Mouse (Mus musculus) hindbrain, embryonic 11.5 days (tissue): Measurements from ENCODE around the gene Olfr1425. TPM values are rescaled to one million over a fixed set of nuclear protein-coding genes. Genes with fewer than 3 reads are reported as not detected.
"Not testable (repeated sequence)": the region's sequence is repeated elsewhere in the genome, so short reads cannot be mapped to it uniquely, and the experiment has no call there.

Experiments used
- ATAC-seq: fragments of 200-750 bp; cut with Nextera tagmentation; 2 replicates; pipeline ENCODE4 v1.8.0; 2017; ENCODE audit warnings: mild to moderate bottlenecking, moderate TSS enrichment, moderate library complexity; ENCODE audit not compliant: low FRiP score
- DNase-seq: peaks from one replicate; pipeline ENCODE4 v3.0.0-alpha.2; 2015; ENCODE audit warnings: low spot score
- H3K27ac ChIP-seq: fragments of 300-500 bp; sonication (generic); 2 replicates; pipeline ENCODE4 v1.5.1; 2014; ENCODE audit warnings: mild to moderate bottlenecking, low read depth, low read length
- H3K27me3 ChIP-seq: fragments of 300-500 bp; sonication (generic); 2 replicates; pipeline ENCODE4 v1.6.1; 2014; ENCODE audit warnings: mild to moderate bottlenecking, low read length, moderate library complexity, mixed read lengths; ENCODE audit not compliant: control insufficient read depth, insufficient read depth
- H3K36me3 ChIP-seq: fragments of 300-500 bp; sonication (generic); 2 replicates; pipeline ENCODE4 v1.6.1; 2014; ENCODE audit warnings: mild to moderate bottlenecking, low read length, moderate library complexity, mixed read lengths; ENCODE audit not compliant: control insufficient read depth, insufficient read depth
- H3K4me1 ChIP-seq: fragments of 300-500 bp; sonication (generic); replicated peaks from 2 replicates; pipeline ENCODE4 v1.6.1; 2014; ENCODE audit warnings: low read length, mixed read lengths; ENCODE audit not compliant: control insufficient read depth, insufficient read depth
- H3K4me2 ChIP-seq: fragments of 300-500 bp; sonication (generic); replicated peaks from 2 replicates; pipeline ENCODE4 v1.6.1; 2014; ENCODE audit warnings: mild to moderate bottlenecking, low read depth, low read length
- H3K4me3 ChIP-seq: fragments of 300-500 bp; sonication (generic); 2 replicates; pipeline ENCODE4 v1.5.1; 2014; ENCODE audit warnings: low read depth, low read length
- H3K9ac ChIP-seq: fragments of 300-500 bp; sonication (generic); 2 replicates; pipeline ENCODE4 v1.6.1; 2014; ENCODE audit warnings: low read depth, low read length
- H3K9me3 ChIP-seq: fragments of 300-500 bp; sonication (generic); 2 replicates; pipeline ENCODE4 v1.6.1; 2016; ENCODE audit warnings: low read length; ENCODE audit not compliant: control insufficient read depth
- WGBS: fragments of 180-500 bp; shearing (Covaris S2); extraction: QIAGEN DNeasy Blood & Tissue Kit; methylation state at CpG from one replicate; pipeline ENCODE4 v1.1.7; 2014; 5-methylcytosine and 5-hydroxymethylcytosine counted together
- polyA plus RNA-seq: library from polyadenylated mRNA; unstranded; fragments of >200 nt; fragmentation: Nextera tagmentation; extraction: Ambion mirVana; gene quantifications from 2 replicates; pipeline ENCODE4 v1.2.1, GENCODE M21; 2014

Gene Olfr1425
- not detected in 2 replicates for polyA plus RNA-seq

DNA sequence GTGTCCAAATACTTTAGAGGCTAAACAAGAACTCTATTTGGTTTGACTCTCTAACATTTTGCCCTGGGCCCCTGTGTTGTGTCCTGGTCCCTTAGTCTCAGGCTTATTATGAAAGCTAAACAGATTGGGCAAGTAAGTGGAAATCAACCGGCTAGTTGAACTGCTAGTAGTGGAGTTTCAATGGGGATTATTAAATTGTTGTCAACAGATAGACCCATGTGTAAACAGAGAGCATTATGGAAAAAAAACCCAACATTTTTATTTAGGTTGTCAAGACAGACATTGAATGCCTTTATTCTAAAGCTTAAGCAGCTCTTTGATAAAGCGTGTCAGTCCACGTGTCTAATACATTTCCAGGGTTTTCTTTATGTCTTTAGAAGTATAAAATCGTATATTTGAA, at the start of gene Olfr1425:
TSS of gene Olfr1425 (minus strand) at position 101 of the 400 bp plus-strand sequence.
- WGBS = 85% methylated on average over 4 of the region's 4 CpGs
- H3K27me3 ChIP-seq, H3K4me1 ChIP-seq, H3K9ac ChIP-seq, H3K4me3 ChIP-seq, ATAC-seq, H3K4me2 ChIP-seq, H3K9me3 ChIP-seq, DNase-seq, H3K27ac ChIP-seq, H3K36me3 ChIP-seq: not testable (repeated sequence)

DNA sequence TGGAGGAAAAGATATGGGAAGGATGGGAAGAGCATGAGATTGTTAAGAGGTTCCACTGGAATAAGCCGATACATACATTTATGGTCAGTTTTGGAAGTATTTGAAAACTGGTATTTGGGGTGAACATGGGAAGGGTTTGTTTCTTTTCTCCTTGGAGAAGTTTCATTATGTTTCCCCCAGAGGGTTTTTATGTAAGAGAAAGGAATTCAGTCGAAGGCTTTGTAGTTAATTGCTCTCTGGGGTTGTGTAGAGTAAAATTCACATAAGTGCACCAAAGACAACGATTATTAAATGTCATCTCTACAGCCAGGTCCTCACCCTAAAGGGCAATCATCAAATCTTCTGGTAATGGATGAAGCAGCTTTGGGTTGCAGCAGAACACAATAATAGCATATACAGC, 45.6 kb upstream of the Olfr1425 start, which contains the start of gene Olfr76:
TSS of gene Olfr76 (minus strand) at position 101 of the 400 bp plus-strand sequence.
- no peaks in the 10 kb centered on the region for H3K27me3 ChIP-seq
- WGBS = 84% methylated on average over 3 of the region's 3 CpGs
- no peaks in the 10 kb centered on the region for H3K9me3 ChIP-seq
- DNase-seq (no peak), ATAC-seq (no peak)
- H3K4me3 ChIP-seq = no peak within 1 kb of the TSS
- H3K9ac ChIP-seq = no peak within 1 kb of the TSS
- no peak within 1 kb of the TSS for H3K4me2 ChIP-seq
- no peak within 1 kb of the TSS for H3K27ac ChIP-seq
- no peaks in the 10 kb centered on the region for H3K36me3 ChIP-seq
- no peaks in the 10 kb centered on the region for H3K4me1 ChIP-seq

DNA sequence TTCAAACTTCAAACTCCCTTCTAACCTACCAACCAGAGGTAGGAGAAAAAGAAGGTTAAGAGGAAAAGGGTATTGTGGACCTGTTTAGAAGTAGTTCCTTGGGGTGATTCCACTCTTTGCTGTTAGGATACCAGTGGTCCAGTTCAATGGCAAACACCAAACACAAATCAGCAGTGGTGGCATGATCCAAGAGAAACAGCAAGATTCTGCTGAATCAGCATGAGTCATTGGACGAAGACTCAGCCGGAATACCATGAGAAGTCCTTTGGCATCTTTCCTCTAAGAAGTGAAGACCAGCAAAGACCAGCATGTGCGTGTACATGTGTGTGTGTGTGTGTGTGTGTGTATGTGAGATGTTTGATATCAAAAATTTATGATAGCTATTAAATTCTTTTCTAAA, 38.9 kb upstream of the Olfr1425 start:
- Histone ChIP-seq H3K9me3 (no peaks in the 10 kb centered on the region), H3K4me3 (no peak overlapping the region), H3K4me1 (no peaks in the 10 kb centered on the region), H3K27ac (no peak overlapping the region), H3K27me3 (no peaks in the 10 kb centered on the region), H3K36me3 (no peaks in the 10 kb centered on the region), H3K4me2 (no peak overlapping the region), H3K9ac (no peak overlapping the region)
- DNase-seq = no peak
- no peak for ATAC-seq
- WGBS = 93% methylated on average over 3 of the region's 3 CpGs

GRCm38 (mm10) chr19:12115797-12116196, 38.3 kb upstream of the Olfr1425 start, which contains the start of gene Olfr1428:
Gene Olfr1428, minus strand, starts transcription at chr19:12115897.
- DNase-seq (no peak), ATAC-seq (no peak)
- Histone ChIP-seq H3K4me3 (no peak within 1 kb of the TSS), H3K4me1 (no peaks in the 10 kb centered on the region), H3K4me2 (no peak within 1 kb of the TSS), H3K36me3 (no peaks in the 10 kb centered on the region), H3K9ac (no peak within 1 kb of the TSS), H3K9me3 (no peaks in the 10 kb centered on the region), H3K27ac (no peak within 1 kb of the TSS), H3K27me3 (no peaks in the 10 kb centered on the region)
- 89% methylated on average over 1 of the region's 1 CpGs for WGBS

- no peaks in the 10 kb centered on the region for H3K27me3 ChIP-seq
- no peak overlapping the region for H3K4me2 ChIP-seq
- H3K36me3 ChIP-seq = no peaks in the 10 kb centered on the region
- H3K27ac ChIP-seq = no peak overlapping the region
- no peak overlapping the region for H3K4me3 ChIP-seq
- no peaks in the 10 kb centered on the region for H3K9me3 ChIP-seq
- ATAC-seq = no peak
- 62% methylated on average over 1 of the region's 1 CpGs for WGBS
- no peak for DNase-seq
- H3K4me1 ChIP-seq = no peaks in the 10 kb centered on the region
- H3K9ac ChIP-seq = no peak overlapping the region
These were observed 36.3 kb upstream of the Olfr1425 start for GRCm38 (mm10) chr19:12113807-12114206.

- no peaks in the 10 kb centered on the region for H3K27me3 ChIP-seq
- WGBS = 66% methylated on average over 1 of the region's 1 CpGs
These were observed 27.0 kb upstream of the Olfr1425 start for GRCm38 (mm10) chr19:12104541-12104940.

DNA sequence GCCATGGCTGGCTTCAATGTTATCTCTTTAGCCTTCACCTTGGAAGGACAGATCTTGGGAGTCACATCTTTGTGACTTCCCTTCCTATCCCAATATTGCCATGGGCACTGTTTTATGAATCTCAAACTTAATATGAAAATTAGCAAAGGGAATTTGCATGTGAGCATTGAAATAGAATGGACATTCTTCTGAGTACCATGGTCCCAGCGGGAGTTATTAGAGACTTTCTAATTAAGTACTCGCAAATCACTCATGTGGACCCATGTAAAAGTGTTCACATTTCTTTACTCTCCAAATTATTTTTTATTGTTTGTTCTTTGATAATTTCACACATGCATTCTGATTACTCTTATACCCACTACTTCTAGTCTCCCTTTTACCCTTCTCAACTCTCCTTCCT, 25.7 kb upstream of the Olfr1425 start, which contains the start of gene Olfr1427:
TSS of gene Olfr1427 (minus strand) at position 101 of the 400 bp plus-strand sequence.
- Histone ChIP-seq H3K4me2 (no peak within 1 kb of the TSS), H3K9ac (no peak within 1 kb of the TSS), H3K27ac (no peak within 1 kb of the TSS), H3K36me3 (no peaks in the 10 kb centered on the region), H3K27me3 (no peaks in the 10 kb centered on the region), H3K4me1 (no peaks in the 10 kb centered on the region), H3K9me3 (no peaks in the 10 kb centered on the region), H3K4me3 (no peak within 1 kb of the TSS)
- ATAC-seq (no peak), DNase-seq (no peak)
- WGBS = 94% methylated on average over 2 of the region's 2 CpGs

More at GRCm38 (mm10) chr19:12104541-12104940, 27.0 kb upstream of the Olfr1425 start:
- no peaks in the 10 kb centered on the region for H3K9me3 ChIP-seq
- no peak overlapping the region for H3K4me2 ChIP-seq
- no peaks in the 10 kb centered on the region for H3K4me1 ChIP-seq
- H3K9ac ChIP-seq = no peak overlapping the region
- no peak overlapping the region for H3K27ac ChIP-seq
- no peak for DNase-seq
- H3K36me3 ChIP-seq = no peaks in the 10 kb centered on the region
- no peak overlapping the region for H3K4me3 ChIP-seq
- no peak for ATAC-seq

- no peak within 1 kb of the TSS for H3K4me3 ChIP-seq
- no peak within 1 kb of the TSS for H3K4me2 ChIP-seq
- no peaks in the 10 kb centered on the region for H3K9me3 ChIP-seq
- H3K36me3 ChIP-seq = no peaks in the 10 kb centered on the region
- no peak within 1 kb of the TSS for H3K9ac ChIP-seq
- no peaks in the 10 kb centered on the region for H3K4me1 ChIP-seq
- H3K27me3 ChIP-seq = no peaks in the 10 kb centered on the region
- no peak within 1 kb of the TSS for H3K27ac ChIP-seq
- ATAC-seq (no peak), DNase-seq (no peak)
- WGBS = 77% methylated on average over 1 of the region's 1 CpGs
These were observed 14.4 kb upstream of the Olfr1425 start, which contains the start of gene Olfr1426 for GRCm38 (mm10) chr19:12091913-12092312. Gene Olfr1426, minus strand, starts transcription at chr19:12092013.

DNA sequence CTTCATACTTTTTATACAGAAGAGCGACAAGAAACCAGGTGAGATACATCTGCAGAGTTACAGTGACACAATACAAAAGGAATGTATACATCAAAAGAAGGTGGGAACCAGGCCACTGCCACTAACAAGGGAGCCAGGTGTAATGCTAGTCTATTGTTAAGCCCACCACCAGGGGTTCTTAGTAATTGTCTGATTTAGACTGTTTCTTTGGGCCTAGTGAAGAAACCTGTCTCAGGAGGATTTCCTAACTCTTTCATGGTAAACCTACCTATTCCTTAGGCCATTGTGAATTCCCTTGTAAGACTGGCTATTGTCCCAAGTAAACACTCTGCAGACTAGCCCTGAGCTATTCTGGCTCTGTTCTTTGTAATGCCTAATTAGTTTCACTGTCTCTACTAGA, 8.0 kb downstream of the Olfr1425 start:
- H3K9me3 ChIP-seq, H3K4me3 ChIP-seq, H3K27me3 ChIP-seq, H3K27ac ChIP-seq, H3K9ac ChIP-seq, H3K4me2 ChIP-seq, H3K36me3 ChIP-seq, ATAC-seq, H3K4me1 ChIP-seq, DNase-seq: not testable (repeated sequence)
- WGBS = 82% methylated on average over 1 of the region's 1 CpGs
